Mouse (Mus musculus) E14TG2a.4 (cell line): Measurements from ENCODE around the gene R3hdml.

Experiments
- H3K27me3 ChIP-seq: 2 replicates; pipeline ENCODE4 v1.6.1; 2014; ENCODE audit warnings: low read length, control low read depth; ENCODE audit not compliant: insufficient read depth
- H3K36me3 ChIP-seq: 2 replicates; pipeline ENCODE4 v1.6.1; 2014; ENCODE audit warnings: low read length, control low read depth; ENCODE audit not compliant: insufficient read depth
- H3K4me1 ChIP-seq: replicated peaks from 2 replicates; pipeline ENCODE4 v1.6.1; 2014; ENCODE audit warnings: low read depth, low read length, control low read depth
- H3K4me3 ChIP-seq: replicated peaks from 2 replicates; pipeline ENCODE4 v1.5.1; 2014; ENCODE audit warnings: mild to moderate bottlenecking, low read length
- H3K9me3 ChIP-seq: 2 replicates; pipeline ENCODE4 v1.6.1; 2014; ENCODE audit warnings: low read length, control low read depth
- CTCF ChIP-seq: conservative IDR thresholded peaks from 2 replicates; pipeline ENCODE4 v1.5.1; 2014; ENCODE audit warnings: low read length
- NANOG ChIP-seq: IDR thresholded peaks from 2 replicates; pipeline ENCODE4 v1.6.1; 2014; ENCODE audit warnings: borderline replicate concordance, low read length, mixed read lengths
- POU5F1 ChIP-seq: IDR thresholded peaks from 2 replicates; pipeline ENCODE4 v1.6.1; 2014; ENCODE audit warnings: low read length, borderline replicate concordance

Gene R3hdml

DNA sequence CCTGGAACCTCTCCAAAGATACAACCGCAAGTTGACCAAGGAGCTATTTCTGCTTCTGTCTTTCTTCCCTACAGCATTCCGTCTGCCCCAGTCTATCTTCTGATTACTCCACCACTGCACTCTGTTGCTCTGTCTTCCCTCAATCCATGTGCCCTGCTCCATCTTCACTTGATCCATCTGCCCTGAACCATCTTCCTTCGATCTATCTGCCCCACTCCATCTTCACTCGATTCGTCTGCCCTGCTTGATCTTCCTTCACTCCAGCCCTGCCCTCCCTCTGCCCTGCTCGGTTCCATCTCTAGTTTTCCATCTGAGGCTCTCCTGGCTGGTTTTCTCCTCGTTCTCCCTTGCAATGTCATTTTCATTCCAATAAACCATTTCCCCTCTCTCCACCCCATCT, 11.1 kb downstream of the R3hdml start:
- Histone ChIP-seq H3K4me3 (no peak overlapping the region; the same call in 1 of the 2 replicates), H3K27me3 (no peaks in the 10 kb centered on the region), H3K36me3 (no peaks in the 10 kb centered on the region), H3K9me3 (no peaks in the 10 kb centered on the region), H3K4me1 (peaks cover 44% of the 10 kb centered on the region)
- no peak for TF ChIP-seq CTCF
- TF ChIP-seq NANOG: no peak
- no peak for TF ChIP-seq POU5F1

DNA sequence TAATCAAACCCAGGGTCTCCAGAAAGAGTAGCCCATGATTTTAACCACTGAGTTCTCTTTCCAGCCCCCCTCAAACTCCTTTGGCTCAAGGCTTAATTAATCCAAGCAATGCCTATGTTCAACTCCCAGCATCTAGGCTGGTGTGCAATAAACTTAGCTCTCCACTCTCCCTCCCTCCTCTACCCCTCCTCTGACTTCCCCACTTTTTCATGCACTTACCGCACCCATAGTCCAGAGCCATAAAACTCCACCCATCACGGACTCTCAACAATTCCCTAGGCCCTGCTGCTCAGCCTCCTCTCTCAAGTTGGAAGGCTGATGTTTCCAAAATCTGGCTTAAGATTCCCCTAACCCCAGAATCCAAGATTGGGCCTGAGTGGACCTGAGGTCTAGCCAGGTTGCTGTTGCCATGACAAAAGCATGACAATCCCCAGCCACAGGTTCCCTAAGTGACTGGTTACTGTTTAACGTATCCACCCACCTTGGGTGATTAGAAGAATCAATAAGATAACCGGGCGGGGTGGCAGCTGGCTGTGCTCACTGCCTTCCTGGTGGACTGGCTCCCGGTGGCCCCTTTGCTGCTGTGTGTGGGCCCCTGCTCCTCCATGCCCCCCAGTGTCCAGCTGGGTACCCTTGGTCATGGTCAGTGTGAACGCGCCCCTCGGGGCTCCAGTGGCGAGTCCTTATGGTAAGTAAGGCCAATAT, 14.3 kb downstream of the R3hdml start, which contains the start of gene Hnf4a:
Gene Hnf4a (plus strand): TSS at position 509 of the 705 bp plus-strand sequence.
- no peaks in the 10 kb centered on the region for H3K27me3 ChIP-seq
- TF ChIP-seq NANOG: no peak
- TF ChIP-seq POU5F1: no peak
- no peak for TF ChIP-seq CTCF
- H3K36me3 ChIP-seq: no peaks in the 10 kb centered on the region
- no peaks in the 10 kb centered on the region for H3K9me3 ChIP-seq
- H3K4me1 ChIP-seq: peaks cover 43% of the 10 kb centered on the region
- no peak within 1 kb of the TSS for H3K4me3 ChIP-seq

DNA sequence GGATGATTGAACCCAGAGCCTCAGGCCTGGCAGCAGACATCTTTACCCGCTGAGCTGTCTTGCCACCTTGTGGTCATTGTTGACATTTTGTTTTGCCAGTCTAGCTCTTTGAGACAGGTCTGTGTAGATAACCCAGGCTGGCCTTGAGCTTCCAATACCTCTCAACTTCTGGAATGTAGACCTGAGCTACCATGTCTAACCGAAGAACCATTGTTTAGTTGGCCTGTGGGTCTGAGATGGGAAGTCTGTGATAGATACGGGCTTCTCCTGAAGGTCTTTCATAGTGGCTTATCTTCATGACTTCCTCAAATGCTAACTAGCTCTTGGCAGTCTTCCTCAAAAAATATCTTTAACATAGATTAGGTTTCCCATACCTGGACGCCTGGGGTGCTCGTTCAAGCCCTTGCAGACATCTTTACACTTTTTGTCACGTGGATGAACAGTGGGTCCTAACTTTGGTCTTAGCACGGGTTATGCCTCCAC, 33.7 kb downstream of the R3hdml start:
- Histone ChIP-seq H3K36me3 (no peaks in the 10 kb centered on the region), H3K9me3 (no peaks in the 10 kb centered on the region), H3K4me3 (no peak overlapping the region), H3K27me3 (no peaks in the 10 kb centered on the region), H3K4me1 (peaks cover 10% of the 10 kb centered on the region)
- no peak for TF ChIP-seq CTCF
- no peak for TF ChIP-seq POU5F1
- no peak for TF ChIP-seq NANOG

DNA sequence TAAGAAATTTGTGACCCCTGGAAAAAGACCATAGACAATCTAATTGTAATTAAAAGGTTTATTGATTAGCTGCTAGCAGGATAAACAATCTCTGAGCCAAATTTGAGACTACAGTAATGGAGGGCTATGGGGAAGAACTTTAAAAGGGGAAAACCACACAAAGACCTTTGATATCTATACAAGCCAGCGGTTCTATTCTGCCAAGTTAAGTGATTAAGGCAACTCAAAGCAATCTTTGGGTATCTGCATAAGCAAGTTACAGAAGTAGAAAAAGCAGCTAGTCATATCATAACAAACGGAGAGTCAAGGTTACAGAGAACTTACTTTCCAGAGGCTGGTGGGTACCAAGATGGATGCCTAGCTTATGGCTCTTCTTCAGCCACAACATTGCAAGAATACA, 35.4 kb downstream of the R3hdml start:
- no peaks in the 10 kb centered on the region for H3K36me3 ChIP-seq

DNA sequence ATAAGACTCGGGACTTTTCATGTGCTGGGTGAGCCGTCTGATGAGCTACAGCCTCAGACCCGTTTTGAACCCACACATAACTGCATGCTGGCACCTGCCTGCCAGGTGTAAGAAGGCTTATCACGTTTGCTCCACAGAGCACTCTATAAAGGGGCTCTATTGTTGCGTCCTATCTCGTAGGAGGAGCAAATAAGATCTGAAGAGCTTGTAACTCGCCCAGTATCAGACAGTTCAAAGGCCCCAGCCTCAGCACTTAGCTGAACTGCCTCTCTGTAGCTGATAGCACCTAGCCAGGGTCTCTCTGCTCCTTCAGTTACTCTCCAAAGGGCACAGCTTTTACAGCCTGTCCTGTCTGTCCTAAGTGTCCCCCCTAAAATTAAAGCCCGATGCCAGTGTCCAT, 38.3 kb downstream of the R3hdml start:
- Histone ChIP-seq H3K36me3 (no peaks in the 10 kb centered on the region), H3K27me3 (peaks cover 12% of the 10 kb centered on the region), H3K4me3 (no peak overlapping the region), H3K9me3 (no peaks in the 10 kb centered on the region), H3K4me1 (peaks cover 18% of the 10 kb centered on the region)
- TF ChIP-seq POU5F1 (no peak), CTCF (no peak), NANOG (no peak)

More for the DNA sequence above, 35.4 kb downstream of the R3hdml start:
- TF ChIP-seq POU5F1 (no peak), NANOG (no peak), CTCF (no peak)
- Histone ChIP-seq H3K27me3 (0 out of 2 replicates have a peak, but pooled peaks cover 2% of the 10 kb centered on the region), H3K4me3 (no peak overlapping the region), H3K4me1 (peaks cover 15% of the 10 kb centered on the region), H3K9me3 (no peaks in the 10 kb centered on the region)

DNA sequence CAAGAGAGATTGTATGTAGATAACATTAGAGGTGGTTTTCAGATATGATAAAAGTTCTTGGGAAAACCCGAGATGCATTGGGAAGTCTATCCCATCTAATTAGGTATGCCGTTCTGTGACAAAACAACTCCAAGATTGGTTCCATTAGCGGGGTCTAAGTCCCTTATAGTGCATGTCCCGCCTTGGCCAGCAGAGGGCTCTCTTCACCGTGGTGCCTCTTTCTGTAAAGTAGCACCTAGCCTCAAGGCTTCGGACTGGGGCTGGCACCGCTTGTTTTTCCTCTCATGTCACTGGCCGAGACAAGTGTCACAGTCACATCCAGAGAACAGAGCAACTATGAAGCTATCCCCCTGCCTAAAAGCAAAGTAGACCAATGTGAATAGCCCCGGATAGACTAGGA, 39.8 kb downstream of the R3hdml start:
- Histone ChIP-seq H3K9me3 (no peaks in the 10 kb centered on the region), H3K27me3 (peaks cover 24% of the 10 kb centered on the region), H3K4me3 (no peak overlapping the region), H3K4me1 (peaks cover 12% of the 10 kb centered on the region), H3K36me3 (no peaks in the 10 kb centered on the region)
- no peak for TF ChIP-seq NANOG
- peak; percentile 80 for TF ChIP-seq CTCF
- no peak for TF ChIP-seq POU5F1

DNA sequence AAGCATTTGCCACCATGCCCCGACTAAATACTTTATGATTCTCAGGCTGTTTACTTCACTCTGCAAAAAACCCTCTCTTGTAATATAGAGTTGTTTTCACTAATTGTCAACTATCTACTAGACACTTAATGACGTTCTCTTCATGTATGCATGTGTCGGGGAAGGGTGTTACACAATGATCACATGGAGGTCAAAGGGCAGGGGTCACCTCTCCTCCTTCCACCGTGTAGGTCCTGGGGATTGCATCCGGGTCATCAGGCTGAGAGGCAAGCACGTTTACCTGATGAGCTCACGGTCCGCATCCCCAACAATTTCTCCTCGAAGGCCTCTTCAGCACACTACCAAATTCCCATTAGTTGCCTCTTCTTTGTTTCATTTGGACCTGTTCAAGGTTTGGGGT, 41.1 kb downstream of the R3hdml start:
- no peaks in the 10 kb centered on the region for H3K9me3 ChIP-seq
- H3K36me3 ChIP-seq: no peaks in the 10 kb centered on the region
- peaks cover 8% of the 10 kb centered on the region for H3K4me1 ChIP-seq
- TF ChIP-seq CTCF (no peak), NANOG (no peak), POU5F1 (no peak)
- H3K27me3 ChIP-seq: peaks cover 24% of the 10 kb centered on the region
- no peak overlapping the region for H3K4me3 ChIP-seq

DNA sequence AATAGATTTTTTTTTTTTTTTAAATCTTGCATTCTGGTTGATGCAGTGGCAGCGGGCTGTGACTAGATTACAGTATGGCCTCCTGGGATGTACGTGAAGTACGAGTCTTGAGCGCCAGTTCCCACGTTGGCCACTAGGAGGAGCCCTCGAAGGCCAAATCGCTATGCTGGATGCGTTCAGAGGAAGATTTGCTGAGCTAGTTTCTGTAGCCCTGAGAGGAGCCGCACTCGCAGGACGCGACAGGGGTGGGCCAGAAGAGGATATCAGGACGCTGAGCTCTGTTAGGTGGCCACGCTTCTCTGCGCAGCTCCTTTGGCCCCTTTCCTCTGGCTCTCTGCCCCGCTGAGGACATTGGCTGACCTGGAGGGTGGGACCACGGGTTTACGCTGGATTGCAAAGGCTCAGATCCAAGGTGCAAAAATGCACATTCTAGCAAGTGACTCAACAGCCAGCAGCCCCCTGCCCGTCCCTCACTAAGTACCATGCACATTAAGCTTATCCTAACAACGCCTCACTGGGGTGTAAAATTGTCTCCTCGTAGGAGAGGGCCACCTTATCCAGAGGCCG, 42.9 kb downstream of the R3hdml start:
- Histone ChIP-seq H3K27me3 (peaks cover 24% of the 10 kb centered on the region), H3K4me3 (peak overlapping the region; percentile 68), H3K36me3 (no peaks in the 10 kb centered on the region), H3K4me1 (peaks cover 13% of the 10 kb centered on the region), H3K9me3 (no peaks in the 10 kb centered on the region)
- no peak for TF ChIP-seq NANOG
- TF ChIP-seq CTCF: peak; percentile 99
